Comparison of ENCODE assay signal across 23 mouse cellular contexts in genomic region chr5:121919216-121919615, GRCm38 (mm10).
DNase-seq lines count a peak whose midpoint lies in the region; ATAC-seq and TF ChIP-seq lines count a peak whose summit lies in the region.
"Had no signal": no experiment of that assay in that cellular context is flagged by ENCODE, and none has a peak within 500 bp of the region (broad histone marks: within the 10 kb centered on the region; RNA-seq: fewer than 3 reads in every experiment).

No protein-coding gene starts in this region.

- WGBS in forebrain, embryonic 12.5 days: 64% methylated on average over 7 of the region's 7 CpGs
- WGBS in forebrain, embryonic 10.5 days: 90% methylated on average over 7 of the region's 7 CpGs
- 30% methylated on average over 7 of the region's 7 CpGs for WGBS in forebrain, embryonic 16.5 days
- 36% methylated on average over 7 of the region's 7 CpGs for WGBS in forebrain, embryonic 15.5 days

- no peak overlapping the region for H3K4me2 ChIP-seq in forebrain, embryonic 12.5 days
- no peak overlapping the region for H3K4me2 ChIP-seq in forebrain, embryonic 16.5 days (ENCODE audit: low read length)
- H3K4me2 ChIP-seq in forebrain, embryonic 15.5 days (replicated peaks): no peak overlapping the region
- H3K4me2 ChIP-seq: embryonic facial prominence, embryonic 13.5 days; embryonic facial prominence, embryonic 15.5 days had no signal

- no peaks in the 10 kb centered on the region for H3K36me3 ChIP-seq in forebrain, embryonic 12.5 days (replicated peaks)
- no peaks in the 10 kb centered on the region for H3K36me3 ChIP-seq in forebrain, embryonic 10.5 days (replicated peaks)
- H3K36me3 ChIP-seq in forebrain, embryonic 16.5 days (ENCODE audit: control insufficient read depth, insufficient read depth): no peaks in the 10 kb centered on the region
- H3K36me3 ChIP-seq in forebrain, embryonic 15.5 days: no peaks in the 10 kb centered on the region
- H3K36me3 ChIP-seq: embryonic facial prominence, embryonic 13.5 days; embryonic facial prominence, embryonic 15.5 days; G1E had no signal

- no peak overlapping the region for H3K4me3 ChIP-seq in forebrain, embryonic 12.5 days (replicated peaks)
- no peak overlapping the region for H3K4me3 ChIP-seq in forebrain, embryonic 10.5 days
- H3K4me3 ChIP-seq in forebrain, embryonic 16.5 days (replicated peaks; ENCODE audit: low read length): no peak overlapping the region
- H3K4me3 ChIP-seq in forebrain, embryonic 15.5 days: no peak overlapping the region
- H3K4me3 ChIP-seq: embryonic facial prominence, embryonic 13.5 days; embryonic facial prominence, embryonic 15.5 days; erythroblast, embryonic 14.5 days had no signal

- peaks cover 5% of the 10 kb centered on the region; the same call in 1 of the 2 replicates for H3K4me1 ChIP-seq in forebrain, embryonic 12.5 days
- peaks cover 12% of the 10 kb centered on the region for H3K4me1 ChIP-seq in forebrain, embryonic 10.5 days
- peaks cover 27% of the 10 kb centered on the region for H3K4me1 ChIP-seq in forebrain, embryonic 16.5 days (replicated peaks; ENCODE audit: control insufficient read depth, insufficient read depth, low read length)
- peaks cover 26% of the 10 kb centered on the region for H3K4me1 ChIP-seq in forebrain, embryonic 15.5 days
- H3K4me1 ChIP-seq: embryonic facial prominence, embryonic 13.5 days; embryonic facial prominence, embryonic 15.5 days had no signal

- H3K27ac ChIP-seq in forebrain, embryonic 12.5 days: peak overlapping the region; percentile 33; the same call in 1 of the 2 replicates
- H3K27ac ChIP-seq in forebrain, embryonic 10.5 days: no peak overlapping the region
- H3K27ac ChIP-seq in forebrain, embryonic 16.5 days (ENCODE audit: low read length): 0 out of 2 replicates have a peak overlapping the region, but pooled peaks have one; percentile 44
- no peak overlapping the region for H3K27ac ChIP-seq in forebrain, embryonic 15.5 days (replicated peaks)
- H3K27ac ChIP-seq: embryonic facial prominence, embryonic 13.5 days; embryonic facial prominence, embryonic 15.5 days had no signal

- peaks cover 19% of the 10 kb centered on the region for H3K27me3 ChIP-seq in forebrain, embryonic 12.5 days
- peaks cover 27% of the 10 kb centered on the region for H3K27me3 ChIP-seq in forebrain, embryonic 10.5 days (ENCODE audit: poor library complexity, severe bottlenecking)
- H3K27me3 ChIP-seq in forebrain, embryonic 16.5 days (replicated peaks; ENCODE audit: control insufficient read depth, insufficient read depth, low read length): no peaks in the 10 kb centered on the region
- H3K27me3 ChIP-seq in forebrain, embryonic 15.5 days: no peaks in the 10 kb centered on the region

- no peak for TF ChIP-seq CTCF in brain, embryonic 14.5 days (IDR thresholded peaks at IDR 0.05; ENCODE audit: borderline replicate concordance, extremely low read depth, insufficient read depth, insufficient read length)

- no peaks in the 10 kb centered on the region for H3K9me3 ChIP-seq in forebrain, embryonic 12.5 days
- H3K9me3 ChIP-seq in forebrain, embryonic 10.5 days: no peaks in the 10 kb centered on the region
- H3K9me3 ChIP-seq in forebrain, embryonic 16.5 days (ENCODE audit: control insufficient read depth, low read length): no peaks in the 10 kb centered on the region
- H3K9me3 ChIP-seq in forebrain, embryonic 15.5 days: no peaks in the 10 kb centered on the region
- H3K9me3 ChIP-seq: embryonic facial prominence, embryonic 13.5 days; embryonic facial prominence, embryonic 15.5 days; G1E had no signal

- TF ChIP-seq POLR2A in brain, embryonic 14.5 days (IDR thresholded peaks at IDR 0.05; ENCODE audit: borderline replicate concordance, extremely low read depth, insufficient read depth, insufficient read length, poor library complexity, severe bottlenecking): no peak

- no peak for DNase-seq in forebrain, embryonic 10.5 days (ENCODE audit: extremely low spot score, low spot score)
- peak; percentile 69 for DNase-seq in brain, embryonic 14.5 days (ENCODE audit: low read depth)
- DNase-seq: adrenal gland, adult 8-10 months; adrenal gland, postnatal 14 days; adrenal gland, postnatal 36 days; B cell, adult 2 months; cerebellum, adult 11 months; cerebellum, adult 18-20 months; cerebellum, adult 8-10 months; cerebellum, adult 9-11 months; cerebellum, postnatal 14 days; cerebellum, postnatal 36 days; embryo, embryonic 11 days had no signal

- ATAC-seq in forebrain, embryonic 12.5 days (ENCODE audit: low FRiP score): no peak
- no peak; the same call in 1 of the 2 replicates for ATAC-seq in forebrain, embryonic 16.5 days
- no peak for ATAC-seq in forebrain, embryonic 15.5 days (replicated peaks)
- ATAC-seq: activated CD4-positive, CD25-positive, alpha-beta regulatory T cell, adult 4 months; CD4-positive, CD25-positive, alpha-beta regulatory T cell, adult 4 months; Patski had no signal

- no peak overlapping the region for H3K9ac ChIP-seq in forebrain, embryonic 12.5 days
- no peak overlapping the region for H3K9ac ChIP-seq in forebrain, embryonic 16.5 days (replicated peaks; ENCODE audit: low read depth, low read length)
- H3K9ac ChIP-seq in forebrain, embryonic 15.5 days (replicated peaks): no peak overlapping the region
- H3K9ac ChIP-seq: embryonic facial prominence, embryonic 13.5 days; embryonic facial prominence, embryonic 15.5 days had no signal

Comparison
In these comparisons a context has a peak if more than half of its experiments do, and no peak if none do; other contexts are left out.
1. H3K27ac ChIP-seq: peak in forebrain, embryonic 12.5 days (single experiment) and forebrain, embryonic 16.5 days (single experiment); none in forebrain, embryonic 10.5 days (single experiment) and forebrain, embryonic 15.5 days (single experiment).